Mouse (Mus musculus) left cerebral cortex, adult 2 months (tissue): ENCODE measurements at regions not wholly inside any gene's neighbourhood (a gene's known extent, or its start where the extent isn't known, plus 50 kb on each side); places are given as distances from the start of the nearest gene placed in this dataset.

Source experiments
- DNase-seq, 2 experiments: peaks; one replicate each; pipeline ENCODE4 v3.0.0; 2021 to 2022; ENCODE audit warnings: low spot score in 2 of 2, mixed read lengths in 1 of 2; ENCODE audit errors: extremely low spot score in 1 of 2
- H3K27ac ChIP-seq: fragments of 200-600 bp; 2 replicates; pipeline ENCODE4 v1.8.1; 2022
- H3K4me3 ChIP-seq: fragments of 200-600 bp; 2 replicates; pipeline ENCODE4 v1.8.1; 2022
- CTCF ChIP-seq: fragments of 200-600 bp; IDR thresholded peaks from 2 replicates; pipeline ENCODE4 v1.8.1; 2022; ENCODE audit warnings: antibody characterized with exemption, mild to moderate bottlenecking, moderate library complexity
- intact Hi-C: fragments of 180-260 bp; cut with DNase I; formaldehyde crosslinking; loops from one replicate; pipeline ENCODE4 v1.15.1; 2025

- no peak for DNase-seq
- intact Hi-C loops = no loop called here
- H3K4me3 ChIP-seq = no peak overlapping the region
- no peak overlapping the region for H3K27ac ChIP-seq
- no peak for TF ChIP-seq CTCF
These were observed 64.7 kb upstream of the Ppp1r3a start for GRCm38 (mm10) chr6:14819798-14820197.

GRCm38 (mm10) chr6:14824777-14825176 is 69.7 kb upstream of the Ppp1r3a start:
- no peak for TF ChIP-seq CTCF
- DNase-seq = no peak
- Histone ChIP-seq H3K27ac (no peak overlapping the region), H3K4me3 (no peak overlapping the region)
- intact Hi-C loops = no loop called here

DNA sequence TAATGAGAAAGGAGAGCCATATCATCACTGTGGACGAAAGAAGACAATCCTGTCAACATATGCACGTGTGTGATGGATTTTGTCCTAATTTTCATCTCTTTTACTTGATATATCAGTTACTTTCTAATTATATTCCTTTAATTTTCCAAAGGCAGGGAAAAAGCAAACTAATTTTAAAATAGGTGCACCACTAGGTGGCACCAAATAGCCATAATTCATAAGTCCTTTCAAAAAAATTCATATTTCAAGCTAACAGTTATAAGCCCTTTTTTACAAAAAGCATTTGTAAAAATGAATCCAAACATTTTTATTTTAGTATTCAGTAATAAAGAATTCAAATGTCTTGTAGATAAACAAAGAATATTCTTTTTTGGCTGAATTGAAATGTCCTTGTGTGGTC is 62.2 kb upstream of the Foxp2 start:
- intact Hi-C loops = loop anchor here (1.0 to 10.0 kb wide), 4 partner anchors 252 to 1956 kb away; no protein-coding TSS in a partner anchor
- TF ChIP-seq CTCF = peak; percentile 64
- no peak for DNase-seq
- no peak overlapping the region for H3K4me3 ChIP-seq
- no peak overlapping the region for H3K27ac ChIP-seq
